Mouse (Mus musculus) brain, embryonic 14.5 days (tissue): ENCODE measurements around the gene Tmtc4. TPM values are rescaled to one million over a fixed set of nuclear protein-coding genes. Genes with fewer than 3 reads are reported as not detected.
A peak's percentile ranks its signal among the peaks of the same experiment; 100 is the strongest.

Experiments
- DNase-seq: peaks from one replicate; pipeline ENCODE4 v3.0.0-alpha.2; 2011; ENCODE audit warnings: low read depth
- CTCF ChIP-seq: fragments of 200-500 bp; IDR thresholded peaks from 2 replicates; pipeline ENCODE4 v1.5.1; 2012; ENCODE audit warnings: inconsistent platforms, mild to moderate bottlenecking, moderate library complexity, borderline replicate concordance; ENCODE audit not compliant: insufficient read depth, insufficient read length; ENCODE audit errors: extremely low read depth
- POLR2A ChIP-seq: fragments of 200-500 bp; IDR thresholded peaks from 2 replicates; pipeline ENCODE4 v1.6.1; 2012; ENCODE audit warnings: mild to moderate bottlenecking, inconsistent platforms, borderline replicate concordance; ENCODE audit not compliant: poor library complexity, insufficient read depth, insufficient read length, severe bottlenecking; ENCODE audit errors: extremely low read depth
- polyA plus RNA-seq: library from polyadenylated mRNA; depleted of rRNA; stranded (reverse); fragments of >200 nt; gene quantifications from 2 replicates; pipeline ENCODE4 v1.2.3, GENCODE M21; 2012

Gene Tmtc4
- polyA plus RNA-seq, 1 experiment, result 40.0 TPM

DNA sequence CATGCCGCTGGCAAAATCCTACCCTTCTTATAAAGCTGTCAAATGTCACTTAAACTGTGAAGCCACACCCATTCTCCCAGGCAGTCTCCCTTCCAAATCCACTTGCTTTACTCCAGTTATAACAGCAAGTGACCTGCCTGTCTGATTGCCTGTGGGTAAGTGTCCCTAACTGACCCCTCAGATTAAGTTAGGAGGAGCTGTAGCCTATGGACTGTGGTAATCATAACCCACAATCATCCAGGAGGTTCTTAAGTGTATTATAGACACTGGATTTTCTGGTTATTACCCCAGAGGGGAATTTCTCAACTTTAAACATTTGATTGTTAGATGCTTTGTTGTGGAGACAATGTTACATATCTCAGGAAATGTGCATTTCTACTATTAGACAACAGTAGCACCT, 31.3 kb downstream of the Tmtc4 start:
- DNase-seq, result no peak
- TF ChIP-seq POLR2A, result no peak
- TF ChIP-seq CTCF, result no peak

DNA sequence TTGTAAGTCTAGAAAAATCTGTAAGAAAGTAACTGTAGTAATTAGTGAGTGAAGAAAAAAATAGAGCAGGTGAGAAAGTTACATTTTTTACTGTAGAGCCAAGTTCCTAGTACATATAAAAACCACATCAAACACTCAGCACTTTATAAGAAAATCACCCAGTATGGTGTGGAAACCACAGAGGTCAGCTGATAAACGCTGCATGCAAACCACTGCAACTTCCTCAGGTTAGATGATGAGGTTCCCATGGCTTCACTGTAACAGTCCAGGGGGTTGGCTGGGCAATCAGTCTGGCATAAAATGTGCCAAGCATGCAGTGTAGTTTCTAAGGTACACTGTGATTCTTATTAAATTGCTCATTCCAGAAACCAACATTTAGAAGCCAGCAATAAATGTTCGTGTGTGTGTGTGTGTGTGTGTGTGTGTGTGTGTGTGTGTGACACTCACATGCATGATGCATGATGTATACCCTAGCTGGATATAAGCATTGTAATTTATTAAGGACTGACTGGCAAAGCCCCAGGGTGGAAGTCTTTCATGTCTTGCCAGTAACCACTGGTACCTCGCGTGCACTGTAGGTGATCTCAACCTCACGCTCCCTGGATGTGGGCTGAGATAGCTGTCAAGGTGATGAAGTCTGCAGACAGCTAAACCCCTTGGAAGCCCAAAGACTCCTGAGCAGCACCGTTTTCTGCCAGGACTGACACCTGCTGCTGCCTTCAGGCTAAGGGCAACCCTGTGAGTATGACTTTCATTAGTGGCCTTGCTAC, 32.0 kb downstream of the Tmtc4 start:
- DNase-seq, result no peak

DNA sequence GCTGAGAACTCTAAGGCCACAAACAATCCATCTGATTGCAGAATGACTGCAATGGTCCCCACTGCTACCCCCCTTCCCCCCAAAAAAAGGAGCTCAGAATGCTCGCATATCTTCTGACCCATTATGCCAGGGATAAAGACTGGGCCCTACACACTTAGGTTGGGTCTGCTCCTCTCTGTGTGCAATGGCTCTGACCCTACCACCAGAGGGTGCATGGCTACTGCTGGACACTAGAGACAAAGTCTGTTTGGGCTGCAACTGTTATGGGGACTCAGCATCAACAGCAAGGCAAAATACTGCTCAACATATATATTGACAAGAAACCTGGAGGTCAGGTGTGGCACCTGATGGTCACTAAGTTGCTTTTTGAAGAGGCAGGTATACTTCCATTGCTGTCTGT, 32.9 kb downstream of the Tmtc4 start:
- TF ChIP-seq CTCF, result peak; percentile 42; the same call in 1 of the 2 replicates
- TF ChIP-seq POLR2A, result no peak
- DNase-seq, result no peak

More for the DNA sequence above, 32.0 kb downstream of the Tmtc4 start:
- TF ChIP-seq POLR2A (no peak), CTCF (no peak)

DNA sequence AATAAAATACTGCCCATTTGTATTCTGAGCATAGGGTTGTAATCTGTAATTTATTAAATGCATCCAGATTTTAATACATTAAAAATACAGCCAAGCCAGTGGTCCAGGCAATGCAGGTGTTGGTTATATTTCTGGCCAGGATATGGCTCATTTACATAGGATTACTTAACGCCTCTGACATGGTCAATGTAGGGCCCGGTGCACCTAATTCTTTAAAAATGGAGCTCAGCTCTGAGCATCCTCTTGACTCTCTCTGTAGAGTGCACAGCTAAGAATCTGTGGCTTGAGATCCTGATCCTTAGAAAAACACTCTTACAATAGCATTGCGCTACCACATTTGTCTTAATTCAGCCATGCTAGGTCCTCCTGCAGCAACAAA, 40.4 kb downstream of the Tmtc4 start:
- DNase-seq, result no peak
- TF ChIP-seq POLR2A, result no peak
- no peak for TF ChIP-seq CTCF

DNA sequence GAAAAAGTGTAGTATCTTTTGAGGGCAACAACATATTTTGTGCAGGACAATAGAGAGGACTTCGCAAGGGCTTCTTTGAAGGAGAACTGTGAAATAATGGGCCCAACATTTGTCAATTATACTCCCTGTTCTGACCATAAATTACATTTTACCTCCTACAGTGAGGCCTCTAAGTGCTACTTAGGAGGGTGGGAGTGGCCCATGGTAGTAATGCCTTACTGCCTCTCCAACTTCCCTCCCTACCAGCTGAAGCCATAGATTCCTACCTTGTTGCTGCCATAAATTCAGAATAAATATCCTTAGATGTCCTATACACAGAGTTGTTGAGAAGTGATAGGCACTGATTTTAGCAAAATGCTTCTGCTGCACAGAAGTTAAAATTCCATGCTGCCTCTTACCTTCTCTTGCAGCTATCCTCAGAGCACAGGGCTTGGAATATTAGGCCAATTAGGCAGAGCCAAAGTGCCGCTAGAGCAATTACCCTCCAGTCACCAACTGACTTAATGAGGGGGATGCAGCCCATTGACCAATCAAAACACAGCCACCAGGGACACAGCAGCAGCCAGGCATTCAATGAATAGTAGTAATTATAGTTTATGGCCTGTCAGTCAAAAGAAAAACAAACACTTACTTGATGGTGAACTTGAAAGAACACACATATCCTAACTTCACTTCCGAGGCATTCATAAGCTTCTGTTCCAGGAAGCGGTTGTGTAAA, 40.9 kb downstream of the Tmtc4 start:
- TF ChIP-seq CTCF (no peak), POLR2A (no peak)
- DNase-seq, result peak; percentile 94

DNA sequence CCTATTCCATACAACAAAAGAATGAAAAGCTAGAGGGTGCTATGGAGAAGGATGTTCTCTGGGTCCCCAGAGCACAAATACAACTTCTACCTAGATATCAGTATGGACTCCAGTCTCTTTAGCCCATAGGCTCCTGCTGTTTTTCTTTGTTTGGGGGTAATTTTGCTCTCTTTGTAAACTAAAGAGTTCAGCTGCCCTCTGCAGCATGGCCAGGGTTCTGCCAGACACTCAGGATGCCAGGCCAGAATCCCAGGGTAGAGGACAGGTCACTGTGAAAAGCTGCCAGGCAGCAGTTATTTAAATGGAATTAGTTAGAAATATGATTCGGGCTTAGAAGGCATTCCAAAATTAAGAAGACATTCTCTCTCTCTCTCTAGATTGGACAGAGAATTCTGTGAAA, 47.4 kb downstream of the Tmtc4 start:
- TF ChIP-seq CTCF, result no peak
- no peak for TF ChIP-seq POLR2A
- DNase-seq, result peak; percentile 15

DNA sequence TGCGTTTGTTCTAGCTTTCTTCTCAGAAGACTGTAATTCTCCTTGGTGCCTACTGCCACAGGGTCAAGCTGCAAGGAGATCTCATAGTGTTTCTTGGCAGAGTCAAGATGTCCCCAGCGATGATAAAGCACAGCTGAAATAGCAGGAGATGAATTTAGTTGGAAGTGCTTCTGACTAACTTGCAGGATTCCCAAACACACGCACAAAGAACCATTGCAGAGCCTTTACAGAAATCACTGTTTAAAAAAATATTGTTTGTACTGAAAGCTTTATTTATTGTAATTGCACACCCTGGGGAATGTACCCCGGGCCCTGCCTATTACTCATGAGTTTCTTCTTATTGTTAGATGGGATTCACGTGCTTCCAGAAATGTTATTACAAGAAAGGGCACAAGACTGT, 63.8 kb downstream of the Tmtc4 start:
- TF ChIP-seq POLR2A (no peak), CTCF (no peak)
- DNase-seq, result peak; percentile 27

DNA sequence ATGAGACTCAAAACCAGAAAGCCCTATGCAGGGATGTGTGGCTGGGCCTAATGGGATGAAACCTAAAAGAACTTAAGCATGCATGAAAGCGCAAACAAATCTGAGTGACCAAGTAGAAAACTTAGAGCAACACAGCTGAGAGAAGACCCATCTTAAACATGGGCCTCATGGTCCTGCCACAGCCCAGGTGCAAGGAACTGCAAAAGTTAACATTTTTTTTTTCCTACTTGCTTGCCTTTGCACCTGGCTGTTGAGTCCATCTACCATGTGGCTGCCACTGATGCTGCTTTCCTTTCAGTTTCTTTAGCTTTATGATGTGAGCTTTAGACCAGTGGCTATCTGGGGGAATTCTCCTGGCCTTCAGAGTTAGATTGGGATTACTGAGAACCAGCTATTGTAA, 66.2 kb downstream of the Tmtc4 start:
- no peak for DNase-seq
- TF ChIP-seq POLR2A (no peak), CTCF (no peak)

DNA sequence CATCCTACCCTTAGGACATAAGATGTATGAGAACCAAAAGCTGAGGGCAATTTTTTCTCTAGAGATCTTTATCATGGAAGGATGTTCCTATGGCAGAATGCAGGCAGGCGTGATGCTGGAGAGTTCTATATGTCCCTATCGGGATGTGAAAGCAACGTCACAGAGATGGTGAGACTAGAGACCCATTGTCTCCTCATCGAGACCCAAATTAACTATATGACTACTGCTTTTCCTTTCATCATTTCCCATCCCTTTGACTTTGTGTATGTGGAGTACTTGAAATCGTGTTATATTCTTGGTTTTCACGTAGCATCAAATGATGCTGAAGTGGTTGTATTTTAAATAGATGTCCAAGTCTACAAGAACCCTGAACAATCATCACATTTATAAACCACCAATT, 70.2 kb downstream of the Tmtc4 start, which contains the start of gene Ggact:
Gene Ggact, minus strand, starts transcription at position 101 of the 400 bp plus-strand sequence.
- DNase-seq, result no peak
- TF ChIP-seq CTCF (no peak), POLR2A (no peak)

DNA sequence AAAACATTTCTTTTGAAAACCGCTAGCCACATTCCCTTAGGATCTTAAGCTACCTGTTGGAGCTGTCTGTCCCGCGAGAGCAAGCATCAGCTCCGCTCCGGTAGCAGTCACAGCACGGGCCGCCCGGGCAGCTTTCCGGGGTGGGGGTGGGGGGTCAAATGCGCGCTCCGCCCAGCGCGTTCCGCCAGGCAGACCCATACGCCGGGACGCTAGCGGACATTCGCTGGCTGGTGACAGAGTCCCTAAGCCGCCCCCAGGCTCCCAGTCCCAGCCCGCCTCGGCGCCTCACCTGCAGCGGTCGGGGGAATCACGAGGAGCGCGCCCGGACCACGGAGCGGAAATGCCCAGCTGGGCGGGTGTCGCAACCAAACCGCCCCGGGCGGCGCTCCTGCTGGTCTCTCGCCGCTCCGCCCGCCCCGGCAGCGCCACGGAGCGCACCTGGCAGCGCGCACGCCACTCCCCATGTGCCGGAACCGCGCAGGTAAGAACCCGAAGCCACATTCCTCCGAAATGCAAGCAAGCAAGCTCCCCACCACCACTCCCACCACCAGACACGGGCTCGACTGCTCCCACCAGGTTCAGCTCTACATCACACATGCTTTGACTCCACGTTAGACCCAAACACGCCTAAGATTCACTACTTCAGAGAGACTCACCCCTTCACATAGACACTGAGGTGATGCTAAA, 70.9 kb downstream of the Tmtc4 start:
- no peak for TF ChIP-seq POLR2A
- TF ChIP-seq CTCF, result no peak
- DNase-seq, result peak; percentile 57

DNA sequence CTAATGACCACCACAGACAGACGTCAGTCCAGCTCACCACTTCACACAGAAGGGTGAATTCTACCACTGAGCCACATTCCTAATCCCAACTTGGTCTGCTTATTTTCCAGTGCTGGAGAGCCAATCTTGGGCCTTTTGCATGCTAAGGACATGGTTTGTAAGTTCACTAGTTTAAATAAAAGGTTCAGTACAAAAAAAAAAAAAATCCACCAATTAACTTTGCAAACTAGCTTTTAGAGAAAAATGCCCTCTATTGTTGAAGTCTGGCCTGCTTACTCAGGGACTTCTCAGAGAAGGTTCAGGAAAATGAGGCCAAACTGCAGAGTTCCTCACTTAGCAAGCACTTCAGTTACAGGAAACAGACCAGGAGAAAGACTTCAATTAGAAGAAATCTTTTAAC, 71.7 kb downstream of the Tmtc4 start:
- DNase-seq, result no peak

More for the DNA sequence above, 71.7 kb downstream of the Tmtc4 start:
- no peak for TF ChIP-seq POLR2A
- no peak for TF ChIP-seq CTCF
